Mouse (Mus musculus) cerebral cortex, adult 2 months (tissue): Measurements from ENCODE around the gene Mptx1.

Experiments used
- WGBS: fragments of 180-500 bp; shearing (Covaris S2); methylation state at CpG from one replicate; pipeline ENCODE4 v1.1.7; 2018; 5-methylcytosine and 5-hydroxymethylcytosine counted together

Gene Mptx1

GRCm38 (mm10) chr1:174330218-174330617 is at the start of gene Mptx1:
Gene Mptx1, plus strand, starts transcription at chr1:174330518.

GRCm38 (mm10) chr1:174303162-174303561 is 27.2 kb upstream of the Mptx1 start:
- WGBS: 63% methylated on average over 1 of the region's 1 CpGs

GRCm38 (mm10) chr1:174317308-174317707 is 13.0 kb upstream of the Mptx1 start:
- WGBS: 87% methylated on average over 2 of the region's 2 CpGs

- WGBS: 89% methylated on average over 1 of the region's 1 CpGs
Observed at GRCm38 (mm10) chr1:174353636-174354035, 23.3 kb downstream of the Mptx1 start.

DNA sequence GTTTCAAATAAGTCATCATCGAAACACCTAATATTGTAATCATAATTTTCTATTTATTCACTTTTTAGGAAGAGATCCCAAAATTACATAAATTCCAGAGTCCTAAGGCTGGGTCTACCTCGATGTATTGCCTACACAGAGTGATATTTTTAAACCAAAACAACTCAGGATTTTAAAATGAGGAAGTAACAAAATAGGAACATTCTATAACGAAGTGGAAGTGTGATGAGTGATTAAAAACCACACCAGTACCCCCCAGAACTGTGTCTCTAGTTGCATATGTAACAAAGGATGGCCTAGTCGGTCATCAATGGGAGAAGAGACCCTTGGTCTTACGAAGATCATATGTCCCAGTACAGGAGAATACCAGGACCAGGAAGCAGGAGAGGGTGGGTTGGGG is 24.3 kb downstream of the Mptx1 start:
- WGBS: 66% methylated on average over 5 of the region's 5 CpGs

DNA sequence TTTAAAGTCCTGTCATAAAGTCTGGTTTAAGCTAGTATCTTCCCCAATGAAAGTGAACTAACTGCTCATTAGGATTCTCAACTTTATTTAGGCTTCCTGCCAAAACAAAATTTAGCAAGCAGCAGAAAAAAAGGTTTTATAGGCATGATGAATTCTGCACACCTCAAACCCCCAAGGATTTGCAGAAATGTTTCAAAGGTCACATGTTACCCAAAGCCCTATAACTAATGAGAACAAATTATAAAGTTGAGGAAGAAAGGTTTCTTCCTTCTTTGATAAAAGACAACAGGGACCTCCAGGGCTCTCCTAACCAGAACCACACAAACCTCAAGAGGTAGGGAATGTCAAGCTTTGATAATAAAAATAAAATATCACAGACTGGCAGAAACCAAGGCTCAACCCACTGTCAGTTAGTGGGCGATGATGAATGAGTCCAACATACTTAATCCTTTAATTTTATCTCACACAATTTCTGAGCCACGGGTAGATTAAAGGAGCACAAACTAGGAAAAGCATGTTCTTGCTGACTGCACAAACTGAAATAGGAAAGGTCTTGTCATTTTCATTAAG is 34.6 kb downstream of the Mptx1 start, which contains the start of gene Olfr417:
Olfr417 (plus strand) TSS at position 241 of the 570 bp plus-strand sequence.
- 67% methylated on average over 2 of the region's 2 CpGs for WGBS

DNA sequence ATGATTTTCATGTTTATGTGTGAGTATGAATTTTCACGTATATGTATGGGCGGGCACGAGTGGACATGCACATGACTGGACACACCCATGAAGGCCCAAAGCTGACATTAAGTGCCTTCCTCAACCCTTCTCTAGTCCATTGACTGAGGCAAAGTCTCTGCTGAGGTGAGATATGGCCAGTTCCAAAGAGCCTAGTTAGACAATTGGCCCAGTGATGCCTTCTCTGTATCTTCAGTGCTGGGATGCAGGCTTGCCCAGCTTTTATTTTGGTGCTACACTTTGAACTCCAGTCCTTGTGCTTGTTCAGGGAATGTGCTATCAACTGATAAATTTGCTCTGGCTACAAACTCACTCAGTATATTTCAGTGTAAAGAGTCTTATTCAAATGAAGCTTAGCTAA is 43.5 kb downstream of the Mptx1 start:
- 91% methylated on average over 3 of the region's 3 CpGs for WGBS
